Mouse (Mus musculus) limb, embryonic 10.5 days (tissue): ENCODE data around the gene Fam81b. TPM values are rescaled to one million over a fixed set of nuclear protein-coding genes. Genes with fewer than 3 reads are reported as not detected.

Source experiments
- DNase-seq: peaks from one replicate; pipeline ENCODE4 v3.0.0-alpha.2; 2017; ENCODE audit warnings: low spot score
- H3K27ac ChIP-seq: fragments of 300-500 bp; sonication (generic); 2 replicates; pipeline ENCODE4 v1.5.1; 2016; ENCODE audit warnings: mild to moderate bottlenecking
- H3K27me3 ChIP-seq: fragments of 300-500 bp; sonication (generic); 2 replicates; pipeline ENCODE4 v1.6.1; 2016; ENCODE audit warnings: low read depth, mild to moderate bottlenecking; ENCODE audit not compliant: poor library complexity, severe bottlenecking
- H3K36me3 ChIP-seq: fragments of 300-500 bp; sonication (generic); 2 replicates; pipeline ENCODE4 v1.6.1; 2016; ENCODE audit warnings: mild to moderate bottlenecking, moderate library complexity
- H3K4me1 ChIP-seq: fragments of 300-500 bp; sonication (generic); 2 replicates; pipeline ENCODE4 v1.6.1; 2016
- H3K4me3 ChIP-seq: fragments of 300-500 bp; sonication (generic); 2 replicates; pipeline ENCODE4 v1.5.1; 2016; ENCODE audit warnings: mild to moderate bottlenecking, moderate library complexity
- H3K9me3 ChIP-seq: fragments of 300-500 bp; sonication (generic); replicated peaks from 2 replicates; pipeline ENCODE4 v1.6.1; 2016; ENCODE audit warnings: mild to moderate bottlenecking
- WGBS: fragments of 180-500 bp; shearing (Covaris S2); methylation state at CpG from one replicate; pipeline ENCODE4 v1.1.7; 2016; 5-methylcytosine and 5-hydroxymethylcytosine counted together
- microRNA-seq: library from miRNA; unstranded; fragments of <30 nt; microRNA quantifications from one replicate; pipeline ENCODE4, GENCODE M21; 2017
- polyA plus RNA-seq: library from polyadenylated mRNA; unstranded; fragments of >200 nt; fragmentation: Nextera tagmentation; extraction: Ambion mirVana; gene quantifications from 2 replicates; pipeline ENCODE4 v1.2.1, GENCODE M21; 2016

Fam81b gene
- polyA plus RNA-seq, 1 experiment from 2014 or later = not detected

- Histone ChIP-seq H3K4me1 (no peaks in the 10 kb centered on the region), H3K4me3 (no peak overlapping the region), H3K27ac (no peak overlapping the region), H3K36me3 (peaks cover 48% of the 10 kb centered on the region), H3K27me3 (no peaks in the 10 kb centered on the region), H3K9me3 (no peaks in the 10 kb centered on the region)
- no peak for DNase-seq
Measured at GRCm38 (mm10) chr13:76174297-76174696, 130.6 kb downstream of the Fam81b start.

DNA sequence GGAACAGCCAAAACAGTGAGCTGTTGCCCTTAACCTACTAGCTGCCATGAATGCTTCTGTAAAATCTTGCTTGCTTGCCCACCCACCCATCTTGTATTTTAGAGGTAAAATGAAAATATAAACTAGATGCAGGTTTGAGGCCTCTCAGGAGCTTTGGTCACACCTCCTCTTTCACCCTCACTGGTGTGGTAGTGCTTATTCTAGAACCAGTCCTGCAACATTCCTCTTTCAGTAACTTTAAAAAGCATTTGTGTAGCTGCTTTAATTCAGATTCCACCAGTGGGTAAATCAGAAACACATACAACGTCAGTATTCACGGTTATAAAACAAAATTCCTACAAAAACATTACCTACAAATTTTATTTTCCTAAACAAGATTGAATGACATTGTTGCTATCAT, 144.3 kb downstream of the Fam81b start:
- Histone ChIP-seq H3K4me1 (no peaks in the 10 kb centered on the region), H3K36me3 (peaks cover 85% of the 10 kb centered on the region), H3K9me3 (no peaks in the 10 kb centered on the region), H3K27ac (no peak overlapping the region), H3K27me3 (no peaks in the 10 kb centered on the region), H3K4me3 (no peak overlapping the region)
- no peak for DNase-seq
- WGBS = 92% methylated on average over 2 of the region's 2 CpGs

DNA sequence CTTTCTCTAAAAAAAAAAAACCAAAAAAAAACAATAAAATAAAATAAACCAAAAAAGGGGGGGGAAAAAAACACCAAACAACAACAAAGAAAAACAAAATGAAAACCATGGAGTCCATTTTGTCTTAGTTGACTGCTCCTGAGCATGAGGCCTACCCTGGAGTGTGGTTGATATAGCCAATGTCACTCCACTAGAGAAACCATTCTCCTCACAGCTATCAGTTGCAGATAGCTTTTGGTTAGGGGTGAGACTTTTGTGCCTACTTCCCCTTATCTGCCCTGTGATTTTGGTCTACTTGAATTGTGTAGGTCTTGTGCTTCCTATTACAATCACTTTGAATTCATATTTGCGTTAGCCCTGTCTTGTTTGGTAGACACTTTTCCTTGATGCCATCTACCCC, 147.4 kb downstream of the Fam81b start:
- 97% methylated on average over 1 of the region's 1 CpGs for WGBS
- Histone ChIP-seq H3K27me3 (no peaks in the 10 kb centered on the region), H3K4me3 (no peak overlapping the region), H3K36me3 (peaks cover 85% of the 10 kb centered on the region), H3K4me1 (no peaks in the 10 kb centered on the region), H3K27ac (no peak overlapping the region), H3K9me3 (no peaks in the 10 kb centered on the region)
- DNase-seq = no peak

DNA sequence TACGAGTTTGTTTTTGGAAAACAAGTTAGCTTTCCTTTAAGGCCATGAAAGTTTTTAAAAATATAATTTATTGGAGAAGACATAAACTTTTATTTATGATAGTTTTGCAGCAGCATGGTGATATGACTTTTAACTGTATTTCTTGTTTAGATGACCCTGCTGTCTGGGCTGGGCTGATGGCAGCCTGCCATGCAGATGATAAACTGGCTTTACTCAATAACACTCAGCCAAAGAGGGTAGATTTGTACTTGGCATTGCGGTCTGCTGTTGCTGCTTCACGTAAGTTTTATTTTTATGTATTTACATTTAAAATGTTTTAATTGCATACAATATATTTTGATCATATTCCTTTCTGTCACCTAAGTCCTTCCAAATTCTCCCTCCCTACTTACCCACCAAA, 147.8 kb downstream of the Fam81b start:
- no peaks in the 10 kb centered on the region for H3K4me1 ChIP-seq

More for the DNA sequence above, 147.8 kb downstream of the Fam81b start:
- WGBS = 93% methylated on average over 3 of the region's 3 CpGs
- Histone ChIP-seq H3K4me3 (no peak overlapping the region), H3K9me3 (no peaks in the 10 kb centered on the region), H3K36me3 (peaks cover 82% of the 10 kb centered on the region), H3K27me3 (no peaks in the 10 kb centered on the region), H3K27ac (no peak overlapping the region)
- DNase-seq = no peak

Small RNA genes within 50 kb of the gene (microRNA-seq; reads per million reads assigned to microRNA genes)
- not detected for gene Gm24025

Other genes with a start within 250 kb of the Fam81b start
- 0.41 and 0.48 TPM in 2 replicates for gene Gpr150, start 248.1 kb downstream of the Fam81b start, polyA plus RNA-seq
- 4.6 and 5.2 TPM in 2 replicates for gene Arsk, start 206.4 kb downstream of the Fam81b start, polyA plus RNA-seq
- 15.9 and 18.7 TPM in 2 replicates for gene Ttc37, start 206.3 kb downstream of the Fam81b start, polyA plus RNA-seq
- gene Mctp1, start 79.5 kb upstream of the Fam81b start, polyA plus RNA-seq = 0.10 and 0.15 TPM in 2 replicates